Mouse (Mus musculus) Patski (cell line): ENCODE results near the gene Sox8. TPM values are rescaled to one million over a fixed set of nuclear protein-coding genes. Genes with fewer than 3 reads are reported as not detected.

Experiments used
- ATAC-seq: fragments of 100-300 bp; one replicate; pipeline ENCODE4 v1.8.0; 2021
- CTCF ChIA-PET: fragments of 350-600 bp; sonication (Branson Sonifier 250); formaldehyde crosslinking; loops from one replicate; lab custom pipeline; 2022; ENCODE audit warnings: inconsistent platforms; lab: Charles Lee
- POLR2A ChIA-PET: fragments of 350-600 bp; sonication (Branson Sonifier 250); formaldehyde crosslinking; loops from one replicate; lab custom pipeline; 2022; ENCODE audit warnings: antibody characterized with exemption, inconsistent platforms; lab: Charles Lee
- DNase-seq: peaks from one replicate; pipeline ENCODE4 v3.0.0-alpha.2; 2011; ENCODE audit warnings: low read depth, low spot score
- H3K27me3 ChIP-seq: fragments of 371-371 bp; one replicate; pipeline ENCODE4 v1.5.1; 2021
- CTCF ChIP-seq: fragments of 100-300 bp; IDR thresholded peaks from one replicate; pipeline ENCODE4 v1.5.1; 2021
- in situ Hi-C: fragments of 300-500 bp; cut with MboI; formaldehyde crosslinking; loops from 3 replicates; pipeline ENCODE4 v1.11.1; 2018; ENCODE audit warnings: low pct_unique_long_range_greater_than_20kb, mixed read lengths
- polyA plus RNA-seq: library from polyadenylated mRNA; unstranded; gene quantifications from one replicate; pipeline ENCODE4 v1.2.3, GENCODE M21; 2021

The Sox8 gene
- polyA plus RNA-seq, 1 experiment from 2014 or later = 16.7 TPM

- in situ Hi-C loops = no loop called here
- no peak for TF ChIP-seq CTCF
- no peaks in the 10 kb centered on the region for H3K27me3 ChIP-seq
- CTCF ChIA-PET = no interaction called here
- ATAC-seq (no peak), DNase-seq (no peak)
- POLR2A ChIA-PET = no interaction called here
Measured at GRCm38 (mm10) chr17:25602366-25602765, 31.9 kb upstream of the Sox8 start.

GRCm38 (mm10) chr17:25597537-25597936, 27.1 kb upstream of the Sox8 start:
- no peak for ATAC-seq
- H3K27me3 ChIP-seq = no peaks in the 10 kb centered on the region
- ChIA-PET POLR2A (no interaction called here), CTCF (no interaction called here)
- in situ Hi-C loops = no loop called here
- no peak for TF ChIP-seq CTCF
- no peak for DNase-seq

- POLR2A ChIA-PET = interaction anchor here (0.7 kb wide), 1 partner anchor 552 kb away, joined by 4 read pairs; no protein-coding TSS in a partner anchor
- CTCF ChIA-PET = interaction anchor here (0.8 to 1.9 kb wide), 2 partner anchors 11 to 69 kb away, joined by 4 to 5 read pairs; no protein-coding TSS in a partner anchor
- in situ Hi-C loops = no loop called here
- DNase-seq (no peak), ATAC-seq (no peak)
- H3K27me3 ChIP-seq = no peaks in the 10 kb centered on the region
- no peak for TF ChIP-seq CTCF
Measured at GRCm38 (mm10) chr17:25595495-25595894, 25.0 kb upstream of the Sox8 start.

DNA sequence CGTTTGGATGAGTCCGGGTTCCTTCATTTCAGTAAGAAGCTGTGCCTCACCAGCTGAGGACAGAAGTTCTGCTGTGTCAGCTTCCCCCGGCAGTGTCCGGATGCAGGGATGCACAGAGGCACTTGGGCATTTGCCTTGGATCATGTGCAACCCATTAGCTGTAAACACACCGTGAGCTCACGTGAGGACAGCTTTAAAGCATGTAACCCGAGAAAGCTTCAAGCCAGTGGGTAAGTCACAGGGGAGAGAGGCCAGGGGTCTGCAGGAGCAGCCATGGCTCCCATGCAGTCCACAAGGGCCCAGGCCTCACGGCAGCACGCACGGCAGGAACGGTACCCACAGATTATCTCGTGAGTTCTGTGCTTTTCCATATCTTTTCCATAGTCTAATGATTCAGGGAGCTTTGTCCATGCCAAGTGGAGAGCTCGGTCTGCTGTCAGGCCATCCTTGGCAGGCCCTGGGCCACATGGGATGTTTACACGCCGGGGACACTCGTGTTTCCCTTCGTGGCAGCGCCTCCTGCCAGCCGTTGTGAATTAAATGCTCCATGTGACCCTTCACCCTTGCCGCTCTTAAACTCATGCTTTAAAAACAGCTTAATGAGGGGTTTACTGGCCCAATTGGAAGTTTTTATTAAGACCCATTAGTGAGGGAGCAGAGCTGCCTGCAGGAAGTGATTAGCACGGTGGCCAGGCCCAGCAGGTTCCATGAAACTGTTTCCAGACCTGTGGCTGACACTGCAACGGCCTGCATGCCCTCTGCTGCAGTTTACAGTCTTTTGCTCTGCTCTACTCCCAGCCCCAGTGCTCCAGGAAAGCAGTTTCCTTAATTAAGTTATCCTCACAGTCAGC, 23.1 kb upstream of the Sox8 start:
- no peak for TF ChIP-seq CTCF
- ChIA-PET CTCF (interaction anchor here (0.9 to 2.0 kb wide), 2 partner anchors 12 to 26 kb away, joined by 3 to 6 read pairs; no protein-coding TSS in a partner anchor), POLR2A (interaction anchor here (0.6 to 1.4 kb wide), 2 partner anchors 10 to 12 kb away, joined by 3 to 4 read pairs; no protein-coding TSS in a partner anchor)
- in situ Hi-C loops = no loop called here
- H3K27me3 ChIP-seq = no peaks in the 10 kb centered on the region
- DNase-seq (no peak), ATAC-seq (no peak)

DNA sequence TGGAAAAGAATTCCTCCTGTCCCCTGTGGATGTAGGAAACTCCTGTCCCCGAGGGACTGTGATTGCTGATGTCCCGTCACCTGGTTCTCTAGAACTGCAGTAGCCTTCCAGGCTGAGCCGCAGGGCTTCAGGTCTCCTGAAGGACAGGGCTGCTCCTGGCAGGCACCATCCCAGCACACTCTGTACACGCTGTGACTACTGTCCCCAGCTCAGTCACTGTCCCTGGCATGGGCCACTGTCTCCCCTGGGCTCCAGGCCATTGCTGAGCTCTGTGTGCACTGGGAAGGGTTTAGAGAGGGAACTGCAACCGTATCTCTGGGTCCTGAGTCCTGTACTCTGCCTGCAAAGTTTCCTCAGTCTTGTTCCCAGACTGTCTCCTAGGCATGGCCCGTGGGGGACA, 21.9 kb upstream of the Sox8 start:
- DNase-seq = no peak
- POLR2A ChIA-PET = no interaction called here
- no peaks in the 10 kb centered on the region for H3K27me3 ChIP-seq
- ATAC-seq = no peak
- TF ChIP-seq CTCF = no peak
- CTCF ChIA-PET = interaction anchor here (1.1 to 2.0 kb wide), 2 partner anchors 25 to 104 kb away, joined by 3 to 6 read pairs; no protein-coding TSS in a partner anchor
- in situ Hi-C loops = no loop called here

GRCm38 (mm10) chr17:25590985-25591384, 20.5 kb upstream of the Sox8 start:
- no peak for ATAC-seq
- POLR2A ChIA-PET = interaction anchor here (0.6 kb wide), 1 partner anchor 17 kb away, joined by 10 read pairs; no protein-coding TSS in a partner anchor
- CTCF ChIA-PET = no interaction called here
- in situ Hi-C loops = no loop called here
- H3K27me3 ChIP-seq = no peaks in the 10 kb centered on the region
- no peak for DNase-seq
- no peak for TF ChIP-seq CTCF

DNA sequence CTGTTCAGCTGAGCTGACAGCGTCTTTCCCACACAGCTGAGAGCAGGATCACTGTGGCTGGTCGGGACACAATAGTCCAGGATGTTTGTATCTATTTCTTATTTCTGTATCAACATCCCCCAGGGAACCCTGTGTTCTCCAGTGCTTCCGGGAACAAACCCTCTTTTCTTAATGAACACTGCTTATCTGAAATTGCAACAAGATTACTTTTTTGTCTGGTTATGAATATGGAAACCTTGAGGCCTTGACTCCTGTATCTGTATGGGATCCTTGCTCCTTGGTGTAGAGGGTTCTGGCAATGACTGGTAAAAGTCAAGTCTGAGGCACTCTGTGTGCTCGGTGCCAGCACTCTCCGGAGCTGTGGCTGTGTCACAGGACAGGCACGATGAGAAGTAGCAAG, 19.6 kb upstream of the Sox8 start:
- DNase-seq (no peak), ATAC-seq (no peak)
- POLR2A ChIA-PET = no interaction called here
- CTCF ChIA-PET = no interaction called here
- TF ChIP-seq CTCF = no peak
- no peaks in the 10 kb centered on the region for H3K27me3 ChIP-seq
- in situ Hi-C loops = no loop called here

- in situ Hi-C loops = no loop called here
- no peak for ATAC-seq
- no peak for TF ChIP-seq CTCF
- CTCF ChIA-PET = interaction anchor here (2.1 kb wide), 1 partner anchor 11 kb away, joined by 5 read pairs; no protein-coding TSS in a partner anchor
- POLR2A ChIA-PET = interaction anchor here (0.6 kb wide), 1 partner anchor 152 kb away, joined by 3 read pairs; no protein-coding TSS in a partner anchor
- DNase-seq = no peak
- H3K27me3 ChIP-seq = no peaks in the 10 kb centered on the region
Measured at GRCm38 (mm10) chr17:25584646-25585045, 14.2 kb upstream of the Sox8 start.

- CTCF ChIA-PET = interaction anchor here (2.1 kb wide), 1 partner anchor 12 kb away, joined by 5 read pairs; no protein-coding TSS in a partner anchor
- no peak for TF ChIP-seq CTCF
- ATAC-seq (no peak), DNase-seq (no peak)
- POLR2A ChIA-PET = interaction anchor here (0.6 kb wide), 1 partner anchor 153 kb away, joined by 3 read pairs; no protein-coding TSS in a partner anchor
- H3K27me3 ChIP-seq = no peaks in the 10 kb centered on the region
- in situ Hi-C loops = no loop called here
Measured at GRCm38 (mm10) chr17:25583858-25584257, 13.4 kb upstream of the Sox8 start.

DNA sequence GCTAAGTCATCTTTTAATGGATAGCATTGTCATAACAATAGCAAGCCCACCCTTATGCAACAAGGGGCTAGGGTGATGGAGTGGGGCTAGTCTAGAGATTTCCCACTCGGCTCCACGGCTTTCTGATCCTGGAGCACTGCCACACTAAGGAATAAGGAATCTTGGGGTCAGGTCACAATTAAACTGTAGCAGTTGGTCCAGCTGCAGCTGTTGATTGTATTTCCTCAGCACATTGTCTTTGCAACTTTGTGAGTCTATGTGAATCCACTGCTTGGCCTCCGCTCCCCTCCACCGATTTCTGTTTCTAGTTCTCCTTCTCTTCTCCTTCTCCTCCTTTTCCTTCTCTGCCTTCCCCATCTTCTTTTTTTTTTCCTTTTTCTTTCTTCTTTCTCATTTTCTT, 12.6 kb upstream of the Sox8 start:
- DNase-seq = no peak
- in situ Hi-C loops = no loop called here
- no peaks in the 10 kb centered on the region for H3K27me3 ChIP-seq
- no peak for TF ChIP-seq CTCF
- POLR2A ChIA-PET = no interaction called here
- CTCF ChIA-PET = interaction anchor here (2.1 kb wide), 1 partner anchor 12 kb away, joined by 5 read pairs; no protein-coding TSS in a partner anchor
- ATAC-seq = no peak

GRCm38 (mm10) chr17:25582076-25582475, 11.6 kb upstream of the Sox8 start:
- ATAC-seq (no peak), DNase-seq (no peak)
- in situ Hi-C loops = no loop called here
- ChIA-PET CTCF (interaction anchor here (1.1 kb wide), 1 partner anchor 12 kb away, joined by 3 read pairs; no protein-coding TSS in a partner anchor), POLR2A (no interaction called here)
- TF ChIP-seq CTCF = no peak
- H3K27me3 ChIP-seq = no peaks in the 10 kb centered on the region
